7 mouse cellular contexts compared by ENCODE assay signal in genomic region chr8:83739711-83740468, GRCm38 (mm10). TPM values are rescaled to one million over a fixed set of nuclear protein-coding genes. Genes with fewer than 3 reads are reported as not detected.
DNase-seq lines count a peak whose midpoint lies in the region; ATAC-seq and TF ChIP-seq lines count a peak whose summit lies in the region.

No protein-coding gene starts in this region.

- no peak for ATAC-seq in heart, postnatal 0 days (ENCODE audit: insufficient read depth, low read depth)
- no peak for ATAC-seq in lung, embryonic 14.5 days (ENCODE audit: insufficient read depth)
- peak; percentile 60 for ATAC-seq in neutrophil, adult 5-6 weeks (ENCODE audit: extremely low read depth, insufficient number of reproducible peaks, low FRiP score, poor library complexity, severe bottlenecking)

- H3K27me3 ChIP-seq in MEL (ENCODE audit: control insufficient read depth in 1 of 2, insufficient read depth in 2 of 2, low read length in 2 of 2) = no peaks in the 10 kb centered on the region
- H3K27me3 ChIP-seq in heart, postnatal 0 days (ENCODE audit: control insufficient read depth, insufficient read depth, low read length) = no peaks in the 10 kb centered on the region
- H3K27me3 ChIP-seq in lung, embryonic 14.5 days (ENCODE audit: insufficient read depth, low read length) = 0 out of 2 replicates have a peak, but pooled peaks cover 3% of the 10 kb centered on the region

- TF ChIP-seq RAD21 in MEL (IDR thresholded peaks at IDR 0.05; ENCODE audit: low read depth, low read length) = no peak

- WGBS in heart, postnatal 0 days = 35% methylated on average over 8 of the region's 8 CpGs
- WGBS in lung, embryonic 14.5 days = 24% methylated on average over 8 of the region's 8 CpGs

- no peak for TF ChIP-seq POLR2A in MEL (IDR thresholded peaks at IDR 0.05; ENCODE audit: control insufficient read depth in 1 of 2, insufficient read depth in 1 of 2, low read depth in 1 of 2, low read length in 2 of 2, poor library complexity in 1 of 2)

- peak; percentile 91 for DNase-seq in CD4-positive helper T cell, adult 2 months (ENCODE audit: low read depth, low spot score)
- DNase-seq in MEL (ENCODE audit: low read depth, low spot score) = peak; percentile 82
- no peak for DNase-seq in heart, postnatal 0 days (ENCODE audit: low spot score)
- peak; percentile 36 for DNase-seq in lung, embryonic 14.5 days
- no peak for DNase-seq in left cerebral cortex, postnatal 25 days (ENCODE audit: low spot score in 2 of 2)
- no peak for DNase-seq in layer of hippocampus, adult 9-11 months

- peak overlapping the region; percentile 46 for H3K27ac ChIP-seq in MEL (ENCODE audit: control insufficient read depth, low read depth, low read length)
- peak overlapping the region; percentile 86 for H3K27ac ChIP-seq in heart, postnatal 0 days (ENCODE audit: low read depth)
- H3K27ac ChIP-seq in lung, embryonic 14.5 days (ENCODE audit: low read depth) = peak overlapping the region; percentile 84

- peak overlapping the region; percentile 74 for H3K4me2 ChIP-seq in heart, postnatal 0 days (ENCODE audit: low read depth, low read length)
- H3K4me2 ChIP-seq in lung, embryonic 14.5 days = peak overlapping the region; percentile 92

- peaks cover 0 to 27% of the 10 kb centered on the region in 2 experiments; a peak in 2 of 4 replicates for H3K36me3 ChIP-seq in MEL (ENCODE audit: control insufficient read depth in 1 of 2, insufficient read depth in 2 of 2, low read length in 2 of 2)
- H3K36me3 ChIP-seq in heart, postnatal 0 days (replicated peaks; ENCODE audit: control insufficient read depth, insufficient read depth, low read length) = no peaks in the 10 kb centered on the region
- H3K36me3 ChIP-seq in lung, embryonic 14.5 days (ENCODE audit: insufficient read depth) = no peaks in the 10 kb centered on the region

- peak overlapping the region; percentile 78 to 93 for H3K4me3 ChIP-seq in MEL (ENCODE audit: control insufficient read depth in 1 of 2, insufficient read depth in 1 of 2, low read depth in 2 of 2, low read length in 2 of 2)
- H3K4me3 ChIP-seq in heart, postnatal 0 days (ENCODE audit: low read depth, low read length) = peak overlapping the region; percentile 62
- peak overlapping the region; percentile 58 for H3K4me3 ChIP-seq in lung, embryonic 14.5 days (ENCODE audit: low read depth, low read length)

- H3K9me3 ChIP-seq in MEL (replicated peaks; ENCODE audit: insufficient read depth, low read length) = no peaks in the 10 kb centered on the region
- no peaks in the 10 kb centered on the region; the same call in 1 of the 2 replicates for H3K9me3 ChIP-seq in heart, postnatal 0 days (replicated peaks; ENCODE audit: control insufficient read depth, low read length)
- no peaks in the 10 kb centered on the region for H3K9me3 ChIP-seq in lung, embryonic 14.5 days (ENCODE audit: low read depth, low read length)

- TF ChIP-seq EP300 in MEL (IDR thresholded peaks at IDR 0.05; ENCODE audit: low read depth in 1 of 2, low read length in 2 of 2) = peak in 1 of 2 experiments; percentile 52; a peak in 3 of 4 replicates
- TF ChIP-seq EP300 in heart, postnatal 0 days (IDR thresholded peaks at IDR 0.05; ENCODE audit: low read depth) = no peak

- peaks cover 17 to 45% of the 10 kb centered on the region in 2 experiments for H3K4me1 ChIP-seq in MEL (ENCODE audit: control insufficient read depth in 1 of 2, insufficient read depth in 2 of 2, low read length in 2 of 2)
- peaks cover 15% of the 10 kb centered on the region for H3K4me1 ChIP-seq in heart, postnatal 0 days (ENCODE audit: control insufficient read depth, insufficient read depth)
- H3K4me1 ChIP-seq in lung, embryonic 14.5 days (ENCODE audit: insufficient read depth) = peaks cover 16% of the 10 kb centered on the region

- H3K9ac ChIP-seq in MEL (ENCODE audit: control insufficient read depth, low read depth, low read length, poor library complexity, severe bottlenecking) = peak overlapping the region; percentile 84
- peak overlapping the region; percentile 84 for H3K9ac ChIP-seq in heart, postnatal 0 days (replicated peaks; ENCODE audit: low read depth, low read length)
- H3K9ac ChIP-seq in lung, embryonic 14.5 days = peak overlapping the region; percentile 29; the same call in 1 of the 2 replicates

- intact Hi-C loops in left cerebral cortex, postnatal 25 days (cut with DNase I) = no loop called here

- TF ChIP-seq CTCF in MEL (IDR thresholded peaks at IDR 0.05 in 2 of 3, conservative IDR thresholded peaks at IDR 0.05 in 1 of 3; ENCODE audit: control insufficient read depth in 1 of 3, insufficient read depth in 1 of 3, low read depth in 2 of 3, low read length in 3 of 3, poor library complexity in 1 of 3, severe bottlenecking in 1 of 3) = no peak
- TF ChIP-seq CTCF in heart, postnatal 0 days (IDR thresholded peaks at IDR 0.05; ENCODE audit: low read depth) = no peak
- no peak for TF ChIP-seq CTCF in lung, embryonic 14.5 days (IDR thresholded peaks at IDR 0.05; ENCODE audit: low read depth)

- peaks cover 3% of the 10 kb centered on the region; the same call in 1 of the 2 replicates for H3K79me2 ChIP-seq in MEL (ENCODE audit: control insufficient read depth, insufficient read depth, low read length, poor library complexity)

TF ChIP-seq in MEL, 35 proteins besides CTCF, POLR2A, EP300 and RAD21:
- TF ChIP-seq ELF1 (IDR thresholded peaks at IDR 0.05; ENCODE audit: low read depth, low read length) = peak; percentile 57; the same call in 1 of the 2 replicates
- peak; percentile 30; the same call in 1 of the 2 replicates for TF ChIP-seq TCF12 (IDR thresholded peaks at IDR 0.05; ENCODE audit: low read depth, low read length)
- TF ChIP-seq SIN3A (IDR thresholded peaks at IDR 0.05; ENCODE audit: low read length) = peak; percentile 62
- peak; percentile 89 for TF ChIP-seq ETS1 (IDR thresholded peaks at IDR 0.05; ENCODE audit: low read depth, low read length)
- no peak for TF ChIP-seq MEF2A (IDR thresholded peaks at IDR 0.05; ENCODE audit: extremely low read depth, insufficient replicate concordance, low read depth, low read length, poor library complexity, severe bottlenecking)
- TF ChIP-seq HCFC1 (IDR thresholded peaks at IDR 0.05; ENCODE audit: low read depth, low read length) = no peak; the same call in 1 of the 2 replicates
- TF ChIP-seq RCOR1 (IDR thresholded peaks at IDR 0.05; ENCODE audit: low read depth, low read length) = 0 out of 2 replicates have a peak, but pooled peaks have one; percentile 44
- 0 out of 2 replicates have a peak, but pooled peaks have one; percentile 12 for TF ChIP-seq MXI1 (IDR thresholded peaks at IDR 0.05; ENCODE audit: low read depth, low read length)
- 0 out of 2 replicates have a peak, but pooled peaks have one; percentile 27 for TF ChIP-seq TBP (IDR thresholded peaks at IDR 0.05; ENCODE audit: low read depth, low read length)
- TF ChIP-seq MYB (IDR thresholded peaks at IDR 0.05; ENCODE audit: low read depth, low read length) = peak; percentile 41; the same call in 1 of the 2 replicates
- TF ChIP-seq POLR2AphosphoS5 (IDR thresholded peaks at IDR 0.05; ENCODE audit: borderline replicate concordance, low read depth, low read length) = no peak
TF ChIP-seq in MEL: peak in this region for 8.

RNA-seq across cellular contexts. Expression of gene Adgre5, which starts 1.2 kb away (rescaled TPM):
- total RNA-seq in MEL (2012; rRNA removed) = 16.1 and 18.5 TPM in 2 replicates
- 10 to 100 TPM in 1 of 2 experiments, not detected in 1; 21.4 TPM for polyA plus RNA-seq in MEL (2012; ENCODE audit: insufficient read depth in 1 of 2, insufficient read length in 2 of 2, low read depth in 1 of 2, low replicate concordance in 2 of 2, missing spikeins in 1 of 2)
- 46.4 and 51.2 TPM in 2 replicates for total RNA-seq in heart, postnatal 0 days (2014; rRNA removed; ENCODE audit: low replicate concordance)
- 35.3 and 35.8 TPM in 2 replicates for polyA plus RNA-seq in heart, postnatal 0 days (2015; fragmentation: Nextera tagmentation; extraction: Ambion mirVana)
- polyA plus RNA-seq in lung, embryonic 14.5 days (2014; fragmentation: Nextera tagmentation; extraction: Ambion mirVana) = 56.9 and 57.0 TPM in 2 replicates
- 1,105 and 1,130 TPM in 2 replicates for total RNA-seq in neutrophil, adult 5-6 weeks (2017)
- total RNA-seq in left cerebral cortex, postnatal 25 days (2021) = 1 to 10 TPM; 9.0 to 9.6 TPM

RNA-seq across cellular contexts. Expression of gene Ddx39, which starts 24.9 kb away (rescaled TPM):
- 279 and 361 TPM in 2 replicates for total RNA-seq in MEL (2012; rRNA removed)
- polyA plus RNA-seq in MEL (2012; ENCODE audit: insufficient read depth in 1 of 2, insufficient read length in 2 of 2, low read depth in 1 of 2, low replicate concordance in 2 of 2, missing spikeins in 1 of 2) = 100 to 1,000 TPM; 272 to 304 TPM
- total RNA-seq in heart, postnatal 0 days (2014; rRNA removed; ENCODE audit: low replicate concordance) = 92.5 and 95.7 TPM in 2 replicates
- 75.5 and 79.3 TPM in 2 replicates for polyA plus RNA-seq in heart, postnatal 0 days (2015; fragmentation: Nextera tagmentation; extraction: Ambion mirVana)
- polyA plus RNA-seq in lung, embryonic 14.5 days (2014; fragmentation: Nextera tagmentation; extraction: Ambion mirVana) = 184 and 199 TPM in 2 replicates
- 47.5 and 56.8 TPM in 2 replicates for total RNA-seq in neutrophil, adult 5-6 weeks (2017)
- total RNA-seq in left cerebral cortex, postnatal 25 days (2021) = 10 to 100 TPM; 17.4 to 18.2 TPM

RNA-seq across cellular contexts. Expression of gene Pkn1, which starts 40.9 kb away (rescaled TPM):
- total RNA-seq in MEL (2012; rRNA removed) = 33.5 and 37.8 TPM in 2 replicates
- polyA plus RNA-seq in MEL (2012; ENCODE audit: insufficient read depth in 1 of 2, insufficient read length in 2 of 2, low read depth in 1 of 2, low replicate concordance in 2 of 2, missing spikeins in 1 of 2) = 10 to 100 TPM; 41.2 to 73.2 TPM
- 44.2 and 57.4 TPM in 2 replicates for total RNA-seq in heart, postnatal 0 days (2014; rRNA removed; ENCODE audit: low replicate concordance)
- polyA plus RNA-seq in heart, postnatal 0 days (2015; fragmentation: Nextera tagmentation; extraction: Ambion mirVana) = 13.0 and 14.2 TPM in 2 replicates
- 35.8 and 37.7 TPM in 2 replicates for polyA plus RNA-seq in lung, embryonic 14.5 days (2014; fragmentation: Nextera tagmentation; extraction: Ambion mirVana)
- total RNA-seq in neutrophil, adult 5-6 weeks (2017) = 321 and 387 TPM in 2 replicates
- total RNA-seq in left cerebral cortex, postnatal 25 days (2021) = 10 to 100 TPM; 53.2 to 72.7 TPM

Comparison
In these comparisons a context has a peak if more than half of its experiments do, and no peak if none do; other contexts are left out.
1. DNase-seq: peak in CD4-positive helper T cell, adult 2 months (single experiment), MEL (single experiment) and lung, embryonic 14.5 days (single experiment); none in heart, postnatal 0 days (single experiment), left cerebral cortex, postnatal 25 days (0 of 2) and layer of hippocampus, adult 9-11 months (single experiment).
2. H3K9ac ChIP-seq: peak in every context shown above with its lines; median percentile 84 in MEL; 84 in heart, postnatal 0 days; 29 in lung, embryonic 14.5 days.
3. RNA of gene Adgre5, which starts 1.2 kb away (total RNA-seq): 1,105 to 1,130 TPM in neutrophil, adult 5-6 weeks; 46.4 to 51.2 TPM in heart, postnatal 0 days, 16.1 to 18.5 TPM in MEL and 9.0 to 9.6 TPM in left cerebral cortex, postnatal 25 days; every median in the first group is over 10 times any median in the second.
4. Peak in every context shown above with its lines, with median percentiles within 50 percentile points of each other: H3K27ac ChIP-seq and H3K4me3 ChIP-seq.